Mouse (Mus musculus): ENCODE measurements around the gene Pde4b.

GRCm38 (mm10) chr4:102511511-102511910 is 424.2 kb downstream of the Pde4b start:
- no peak for TF ChIP-seq CTCF (IDR thresholded peaks at IDR 0.05; ENCODE audit: control insufficient read depth, insufficient read depth, insufficient read length)
- peak; percentile 32 for TF ChIP-seq USF1 (IDR thresholded peaks at IDR 0.05; ENCODE audit: low read depth)

Measured in C2C12 (cell line).